Mouse (Mus musculus) lung, postnatal 25 days (tissue): ENCODE results near the gene Lrrc58.

Experiments used
- DNase-seq: peaks from one replicate; pipeline ENCODE4 v3.0.0; 2022; ENCODE audit warnings: low spot score

The Lrrc58 gene

DNA sequence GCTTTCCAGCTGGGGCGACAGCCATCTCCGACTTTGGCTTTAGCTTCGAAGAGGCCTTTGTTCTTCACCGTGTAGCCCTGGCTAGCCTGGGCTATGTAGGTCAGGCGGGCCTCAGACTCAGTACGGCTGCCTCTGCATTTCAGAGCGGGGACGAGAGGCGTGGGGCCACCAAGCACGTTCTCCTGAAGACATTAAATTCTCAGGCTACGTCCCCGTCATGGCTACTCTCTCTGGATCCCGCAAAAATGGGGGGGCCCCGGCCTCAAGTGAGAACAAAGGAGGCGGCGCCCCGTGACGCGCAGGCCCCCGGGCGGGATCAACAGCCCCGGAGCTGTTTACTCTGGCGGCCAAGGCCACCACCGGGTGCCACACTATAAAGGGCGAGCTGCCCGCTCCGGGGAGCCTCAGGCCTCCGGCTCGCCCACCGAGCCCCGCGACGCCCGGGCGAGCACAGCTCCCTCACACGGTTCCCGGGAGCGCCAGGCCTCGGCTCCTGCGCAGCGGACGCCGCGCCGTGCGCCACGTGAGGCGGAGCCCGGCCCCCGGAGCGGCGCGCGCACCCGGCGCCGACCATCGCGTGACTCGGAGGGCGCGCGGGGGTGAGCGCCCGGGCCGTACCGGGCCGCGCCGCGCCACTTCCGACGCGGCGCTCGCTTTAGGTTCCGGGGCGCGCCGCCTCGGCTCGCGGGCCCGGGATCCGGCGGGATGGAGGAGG is at the start of gene Lrrc58:
TSS of gene Lrrc58 (plus strand) at position 599 of the 715 bp plus-strand sequence.
- peak; percentile 78 for DNase-seq

- no peak for DNase-seq
Observed at GRCm38 (mm10) chr16:37823949-37824348, 44.2 kb upstream of the Lrrc58 start.

- no peak for DNase-seq
Observed at GRCm38 (mm10) chr16:37824778-37825505, 43.2 kb upstream of the Lrrc58 start.

GRCm38 (mm10) chr16:37826286-37826685 is 41.9 kb upstream of the Lrrc58 start:
- no peak for DNase-seq

DNA sequence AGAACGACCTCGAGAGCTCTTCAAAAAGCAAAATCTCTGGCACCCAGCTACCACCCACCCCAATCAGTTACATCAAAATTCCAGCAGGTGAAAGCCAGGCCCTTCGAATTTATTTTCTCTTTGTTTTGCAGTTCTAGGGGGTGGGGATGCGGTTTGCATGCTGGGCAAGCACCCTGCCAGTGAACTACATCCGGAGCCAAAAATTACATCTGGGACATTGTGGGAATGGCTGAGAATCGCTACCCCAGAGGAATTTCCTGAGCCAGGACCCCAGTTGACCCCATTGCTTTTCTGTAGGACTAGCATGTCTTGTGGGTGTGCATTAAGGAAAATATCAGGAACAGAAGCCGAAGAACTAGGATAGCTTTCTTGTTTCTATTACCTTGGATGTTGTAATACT is 37.1 kb upstream of the Lrrc58 start:
- DNase-seq: no peak

DNA sequence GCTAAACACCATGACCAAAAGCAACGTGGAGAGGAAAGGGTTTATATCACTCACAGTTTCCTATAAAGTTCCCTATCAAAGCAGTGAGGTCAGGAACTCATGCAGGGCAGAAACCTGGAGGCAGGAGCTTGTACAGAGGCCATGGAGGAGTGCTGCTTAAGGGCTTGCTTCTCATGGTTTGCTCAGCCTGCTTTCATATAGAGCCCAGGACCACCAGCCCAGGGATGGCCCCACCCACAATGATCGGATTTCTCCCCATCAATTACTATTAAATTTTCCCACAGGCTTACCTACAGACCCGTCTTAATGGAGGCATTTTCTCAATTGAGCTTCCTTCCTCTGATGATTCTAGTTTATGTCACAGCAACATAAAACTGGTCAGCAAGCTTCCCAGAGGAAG is 30.6 kb upstream of the Lrrc58 start:
- no peak for DNase-seq

DNA sequence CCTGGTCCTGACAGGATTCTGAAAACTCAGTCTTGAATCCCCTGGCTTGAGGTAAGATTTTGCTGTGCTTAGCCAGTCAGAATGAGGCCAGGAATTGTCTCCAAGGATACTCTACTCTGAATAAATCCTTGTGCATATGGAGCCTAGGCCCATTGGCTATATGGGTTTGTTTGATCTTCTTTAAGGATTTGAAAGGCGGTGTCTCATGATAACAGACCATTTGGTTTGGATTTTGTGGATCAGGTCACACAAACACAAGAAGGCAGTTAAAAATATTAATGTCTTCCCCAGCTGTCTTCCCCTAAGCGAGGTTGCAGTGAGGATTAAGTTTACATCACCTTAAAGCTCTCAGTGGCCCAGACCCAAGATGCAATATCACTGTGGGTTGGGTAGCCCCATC is 25.8 kb upstream of the Lrrc58 start:
- DNase-seq: no peak

GRCm38 (mm10) chr16:37843740-37844139 is 24.4 kb upstream of the Lrrc58 start:
- DNase-seq: no peak

- DNase-seq: no peak
Observed at GRCm38 (mm10) chr16:37845202-37845925, 22.8 kb upstream of the Lrrc58 start.

GRCm38 (mm10) chr16:37847081-37847480 is 21.1 kb upstream of the Lrrc58 start:
- DNase-seq: no peak

DNA sequence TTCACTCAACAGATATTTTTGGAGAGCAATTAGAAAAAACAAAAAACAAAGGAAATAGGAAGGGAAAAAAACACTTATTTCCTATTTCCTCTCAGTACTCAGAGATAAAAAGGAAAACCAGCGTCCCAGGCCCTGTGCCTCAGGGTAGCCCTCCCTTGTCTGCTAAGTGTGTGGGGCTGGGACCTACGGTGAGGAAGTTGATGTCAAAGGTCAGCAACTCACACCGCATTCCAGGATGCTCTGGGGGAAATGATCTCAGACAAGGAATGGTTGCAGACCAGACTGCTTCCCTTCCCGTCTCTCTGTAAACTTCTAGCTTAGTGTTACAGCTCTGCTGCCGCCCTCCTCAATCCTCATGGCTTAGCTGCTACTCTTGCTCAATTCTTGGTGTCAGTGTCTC is 16.8 kb upstream of the Lrrc58 start:
- peak; percentile 74 for DNase-seq

- no peak for DNase-seq
Observed at GRCm38 (mm10) chr16:37853279-37853678, 14.9 kb upstream of the Lrrc58 start.

GRCm38 (mm10) chr16:37854054-37854453 is 14.1 kb upstream of the Lrrc58 start:
- DNase-seq: no peak

- no peak for DNase-seq
Observed at GRCm38 (mm10) chr16:37854593-37854992, 13.6 kb upstream of the Lrrc58 start.

- DNase-seq: no peak
Observed at GRCm38 (mm10) chr16:37855583-37855982, 12.6 kb upstream of the Lrrc58 start.

DNA sequence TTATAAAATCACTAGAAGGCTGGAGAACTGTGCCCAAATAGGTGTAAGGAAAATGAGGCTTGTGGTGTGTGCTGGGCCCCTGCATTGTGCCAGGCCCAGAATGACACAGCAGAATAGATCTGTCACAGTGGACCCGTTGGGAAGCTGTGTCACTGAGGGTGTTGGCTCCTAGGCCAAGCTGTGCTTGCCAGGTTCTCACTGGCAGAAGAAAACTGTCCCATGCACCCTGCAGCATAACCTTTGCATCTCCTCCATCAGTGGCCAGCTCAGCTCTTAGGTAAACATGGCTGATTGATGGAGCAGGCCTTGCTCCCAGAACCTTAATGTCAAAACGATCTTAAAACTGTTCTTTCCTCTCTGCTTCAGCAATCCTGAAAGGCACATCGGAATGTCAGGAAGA is 11.9 kb upstream of the Lrrc58 start:
- no peak for DNase-seq

DNA sequence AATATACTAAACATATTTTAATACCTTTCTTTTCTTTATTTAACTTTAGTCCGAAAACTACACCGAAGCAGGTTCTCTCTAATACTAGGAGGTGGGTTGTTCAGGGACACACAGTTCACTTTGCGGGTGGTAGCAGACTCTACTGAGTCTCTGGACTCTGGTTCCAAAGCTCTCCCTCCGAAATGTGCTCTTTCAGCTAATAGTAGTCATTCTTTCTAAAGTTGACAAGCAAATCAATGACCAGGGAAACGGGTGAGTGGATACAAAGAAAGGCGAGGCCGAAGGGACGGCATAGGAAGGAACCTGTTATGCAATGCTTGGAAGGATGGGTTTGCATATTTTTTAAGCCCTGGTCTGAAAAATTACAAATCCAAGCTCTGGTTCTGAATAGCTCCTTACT is 10.7 kb upstream of the Lrrc58 start:
- DNase-seq: no peak

DNA sequence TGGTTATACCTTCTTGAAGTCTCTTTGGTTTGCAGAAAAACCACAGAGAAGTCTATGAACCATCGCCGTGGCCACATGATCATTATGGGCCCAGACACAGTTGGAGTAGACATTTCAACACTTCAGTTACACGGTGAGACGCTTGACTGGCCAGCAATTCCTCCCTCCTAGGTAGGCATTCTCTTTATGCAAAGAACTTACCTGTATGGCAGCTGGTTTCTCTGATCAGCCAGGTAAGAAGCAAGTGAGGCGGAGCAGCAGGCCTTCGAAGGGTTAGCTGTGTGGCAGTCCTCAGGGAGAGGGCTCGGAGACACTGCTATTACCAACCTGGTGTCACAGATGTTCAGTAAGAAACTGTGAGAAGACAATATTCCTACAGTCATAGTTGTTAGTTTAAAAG is 8.0 kb upstream of the Lrrc58 start:
- no peak for DNase-seq

GRCm38 (mm10) chr16:37861029-37861428 is 7.2 kb upstream of the Lrrc58 start, which contains the start of gene Gm36028:
TSS of gene Gm36028 (minus strand) at chr16:37861146.
- DNase-seq: no peak

DNA sequence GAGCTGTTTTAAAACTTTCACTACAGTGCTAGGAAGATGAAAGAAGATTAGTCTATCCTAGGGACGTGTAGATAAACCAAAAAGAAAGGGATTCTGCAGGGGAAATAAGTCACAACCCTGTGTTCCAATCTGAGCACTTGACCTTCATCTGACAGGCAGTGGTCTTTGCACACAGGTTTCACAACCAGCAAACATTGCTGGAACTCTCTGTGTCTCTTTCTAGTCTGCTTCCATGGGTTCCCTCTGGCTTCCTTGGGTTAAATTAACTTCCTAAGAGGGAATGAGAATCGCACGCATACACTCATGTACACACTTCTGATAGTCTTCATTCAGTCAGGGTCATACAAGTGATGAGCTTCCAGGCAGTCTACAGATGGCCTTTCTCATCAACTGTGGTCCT is 4.3 kb upstream of the Lrrc58 start:
- DNase-seq: no peak

DNA sequence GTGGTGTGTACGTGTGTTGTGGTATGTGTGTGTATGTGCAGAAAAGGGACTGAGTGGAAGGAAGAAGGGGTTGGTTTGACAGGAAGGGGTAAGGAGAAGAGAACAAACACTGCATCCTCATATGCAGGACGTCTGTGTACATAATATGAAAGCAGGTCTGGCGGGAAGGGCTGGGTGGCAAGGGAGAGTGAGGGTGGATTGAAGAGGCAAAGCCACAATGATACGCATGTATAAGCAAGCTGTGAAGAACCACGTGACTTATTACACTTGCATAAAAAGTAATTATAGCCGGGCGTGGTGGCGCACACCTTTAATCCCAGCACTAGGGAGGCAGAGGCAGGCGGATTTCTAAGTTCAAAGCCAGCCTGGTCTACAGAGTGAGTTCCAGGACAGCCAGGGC is 2.3 kb upstream of the Lrrc58 start:
- DNase-seq: no peak

DNA sequence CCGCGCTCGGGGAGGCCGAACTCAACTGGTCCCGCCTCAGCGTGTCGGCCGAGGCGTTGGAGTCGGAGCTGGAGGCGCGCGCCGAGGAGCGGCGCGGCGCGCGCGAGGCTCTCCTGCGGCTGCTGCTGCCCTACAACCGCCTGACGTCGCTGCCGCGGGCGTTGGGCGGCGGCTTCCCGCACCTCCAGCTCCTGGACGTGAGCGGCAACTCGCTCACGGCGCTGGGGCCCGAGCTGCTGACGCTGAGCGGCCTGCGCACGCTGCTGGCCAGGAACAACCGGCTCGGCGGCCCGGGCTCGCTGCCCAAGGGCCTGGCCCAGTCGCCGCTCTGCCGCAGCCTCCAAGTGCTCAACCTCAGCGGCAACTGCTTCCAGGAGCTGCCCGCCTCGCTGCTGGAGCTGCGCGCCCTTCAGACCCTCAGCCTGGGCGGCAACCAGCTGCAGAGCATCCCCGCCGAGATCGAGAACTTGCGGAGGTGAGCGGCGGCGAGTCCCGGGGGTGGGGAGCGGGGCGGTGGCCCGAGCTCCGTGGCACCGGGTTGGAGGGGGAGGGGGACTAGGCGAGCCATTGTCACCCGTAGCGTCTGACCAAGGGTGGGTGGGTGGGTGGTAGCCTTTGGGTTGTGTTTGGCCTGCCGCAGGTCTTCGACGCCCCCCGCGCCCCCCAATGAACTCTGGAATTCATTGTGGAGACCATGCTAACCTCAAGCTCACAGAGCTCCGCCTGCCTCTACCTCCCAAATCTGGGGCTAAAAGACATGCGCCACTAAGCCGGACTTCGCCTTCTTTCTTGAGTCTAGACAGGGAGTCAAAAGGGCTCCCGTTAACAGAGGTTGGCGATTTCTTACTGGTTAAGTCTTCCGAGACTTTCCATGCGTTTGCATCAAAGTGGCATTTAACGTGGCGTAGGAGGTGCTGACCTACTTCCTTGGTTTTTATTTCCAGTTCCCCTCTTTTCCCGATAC is 599 bp downstream of the Lrrc58 start:
- DNase-seq: peak; percentile 43
